Mouse (Mus musculus) spleen, adult 2 months (tissue): ENCODE results near the gene Pdhx.

ENCODE experiments used
- CTCF ChIP-seq: fragments of 200-500 bp; IDR thresholded peaks from 2 replicates; pipeline ENCODE4 v1.5.1; 2011; ENCODE audit warnings: mild to moderate bottlenecking, inconsistent platforms; ENCODE audit not compliant: insufficient read depth, insufficient read length, insufficient replicate concordance; ENCODE audit errors: extremely low read depth
- POLR2A ChIP-seq: fragments of 200-500 bp; IDR thresholded peaks from 2 replicates; pipeline ENCODE4 v1.6.1; 2011; ENCODE audit warnings: low read depth, low read length, inconsistent platforms

DNA sequence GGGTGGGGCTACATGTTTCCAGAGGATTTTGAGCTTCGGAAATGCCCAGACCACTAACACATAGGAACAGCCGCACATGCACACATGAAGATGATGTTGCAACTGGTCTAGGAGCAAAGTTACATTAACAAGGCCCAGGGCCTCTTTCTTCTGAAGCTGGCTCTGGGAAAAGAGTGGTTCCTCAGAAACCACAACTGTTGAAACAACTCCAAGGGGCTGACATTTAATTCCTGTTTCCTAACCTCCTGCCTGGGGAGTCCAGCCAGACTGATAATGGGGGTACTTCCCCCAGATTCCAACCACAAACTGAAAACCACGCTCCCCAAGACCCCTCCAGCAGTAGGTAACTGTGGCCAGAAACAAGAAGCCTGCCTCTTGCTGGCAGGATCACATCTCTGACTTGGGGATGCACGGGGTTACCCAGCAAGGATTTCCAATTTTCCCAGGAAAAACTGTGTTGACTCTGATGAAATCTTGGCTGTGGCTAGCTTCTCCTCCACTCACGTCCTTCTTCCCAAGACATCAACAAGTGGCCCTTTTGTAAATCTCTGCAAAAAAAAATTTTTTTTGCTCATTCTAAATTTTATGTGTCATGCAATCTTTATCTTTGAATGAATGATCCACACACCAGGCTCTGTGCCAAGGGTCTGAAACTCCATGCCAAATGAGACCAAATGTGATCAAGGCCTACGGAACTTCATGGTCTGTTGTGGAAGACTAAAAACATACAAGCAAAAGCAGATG, 86.2 kb downstream of the Pdhx start:
- TF ChIP-seq CTCF = no peak
- TF ChIP-seq POLR2A = no peak
